Mouse (Mus musculus): ENCODE results near the gene Il31ra. TPM values are rescaled to one million over a fixed set of nuclear protein-coding genes. Genes with fewer than 3 reads are reported as not detected.

Gene Il31ra
- polyA plus RNA-seq, 1 experiment from 2014 or later, result not detected

- Histone ChIP-seq H3K4me2 (replicated peaks) (no peak overlapping the region), H3K4me1 (no peaks in the 10 kb centered on the region), H3K27me3 (no peaks in the 10 kb centered on the region), H3K9me3 (replicated peaks) (peaks cover 11% of the 10 kb centered on the region; the same call in 1 of the 2 replicates), H3K27ac (no peak overlapping the region), H3K36me3 (no peaks in the 10 kb centered on the region), H3K4me3 (no peak overlapping the region), H3K9ac (no peak overlapping the region)
- no peak for ATAC-seq (ENCODE audit: low FRiP score)
- WGBS, result 90% methylated on average over 1 of the region's 1 CpGs
Observed at GRCm38 (mm10) chr13:112514546-112514945, 79.6 kb downstream of the Il31ra start.

GRCm38 (mm10) chr13:112512824-112513223, 81.3 kb downstream of the Il31ra start:
- Histone ChIP-seq H3K4me2 (replicated peaks) (no peak overlapping the region), H3K9me3 (replicated peaks) (0 out of 2 replicates have a peak, but pooled peaks cover 2% of the 10 kb centered on the region), H3K4me1 (no peaks in the 10 kb centered on the region), H3K27ac (no peak overlapping the region), H3K9ac (no peak overlapping the region), H3K4me3 (no peak overlapping the region), H3K27me3 (no peaks in the 10 kb centered on the region), H3K36me3 (no peaks in the 10 kb centered on the region)
- WGBS, result 93% methylated on average over 5 of the region's 5 CpGs
- ATAC-seq (ENCODE audit: low FRiP score), result no peak

DNA sequence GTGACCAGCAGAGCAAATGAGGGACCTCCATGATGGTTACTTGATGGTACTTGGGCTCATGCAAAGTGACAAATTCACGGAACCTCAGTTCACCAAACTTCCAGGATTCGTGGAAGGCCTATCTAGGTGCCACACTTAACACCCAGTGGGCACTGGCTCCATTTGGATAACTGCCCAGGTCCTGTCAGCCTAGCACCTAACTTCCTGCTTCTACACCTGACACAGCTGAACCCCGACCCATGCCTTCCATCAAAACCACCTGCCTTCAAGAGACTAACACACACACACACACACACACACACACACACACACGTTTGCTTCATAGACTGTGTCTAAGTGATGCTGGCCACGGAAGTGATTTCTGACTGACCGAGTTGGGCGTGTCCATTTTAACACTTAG, 82.3 kb downstream of the Il31ra start:
- no peak for ATAC-seq (ENCODE audit: low FRiP score)
- Histone ChIP-seq H3K36me3 (no peaks in the 10 kb centered on the region), H3K4me2 (replicated peaks) (no peak overlapping the region), H3K4me1 (no peaks in the 10 kb centered on the region), H3K9ac (no peak overlapping the region), H3K9me3 (replicated peaks) (no peaks in the 10 kb centered on the region), H3K4me3 (no peak overlapping the region), H3K27me3 (no peaks in the 10 kb centered on the region), H3K27ac (no peak overlapping the region)
- 89% methylated on average over 7 of the region's 7 CpGs for whole genome bisulfite sequencing

DNA sequence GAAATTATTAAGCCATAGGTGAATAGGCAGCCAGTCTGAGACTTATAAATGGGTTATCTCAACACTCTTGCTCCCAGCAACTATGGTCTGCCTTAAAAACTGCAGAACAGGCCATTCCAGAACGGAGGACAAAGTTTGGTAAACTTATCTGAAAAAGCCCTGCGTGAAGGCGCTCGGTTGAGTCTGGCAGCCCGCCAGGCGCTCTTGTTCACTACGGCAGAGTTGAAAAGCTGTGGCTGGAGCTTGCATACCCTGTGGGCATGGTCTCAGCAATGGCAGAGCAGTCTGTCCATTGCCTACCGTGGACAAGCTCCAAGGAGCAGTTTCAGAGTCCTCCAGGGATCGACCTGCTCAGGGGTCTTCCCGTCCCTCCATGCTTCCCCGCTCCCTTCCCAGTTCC, 82.9 kb downstream of the Il31ra start:
- Histone ChIP-seq H3K4me2 (replicated peaks) (no peak overlapping the region), H3K4me1 (no peaks in the 10 kb centered on the region), H3K9me3 (replicated peaks) (no peaks in the 10 kb centered on the region), H3K27ac (no peak overlapping the region), H3K9ac (no peak overlapping the region), H3K27me3 (no peaks in the 10 kb centered on the region), H3K36me3 (no peaks in the 10 kb centered on the region; the same call in 1 of the 2 replicates), H3K4me3 (no peak overlapping the region)
- no peak for ATAC-seq (ENCODE audit: low FRiP score)
- WGBS, result 87% methylated on average over 11 of the region's 11 CpGs

GRCm38 (mm10) chr13:112510437-112511212, 83.5 kb downstream of the Il31ra start:
- Histone ChIP-seq H3K4me1 (no peaks in the 10 kb centered on the region), H3K4me3 (no peak overlapping the region), H3K27me3 (no peaks in the 10 kb centered on the region), H3K9ac (no peak overlapping the region), H3K36me3 (peaks cover 4% of the 10 kb centered on the region; the same call in 1 of the 2 replicates), H3K9me3 (replicated peaks) (no peaks in the 10 kb centered on the region), H3K4me2 (replicated peaks) (no peak overlapping the region), H3K27ac (no peak overlapping the region)
- 93% methylated on average over 19 of the region's 19 CpGs for WGBS
- no peak for ATAC-seq (ENCODE audit: low FRiP score)

- no peaks in the 10 kb centered on the region for H3K4me1 ChIP-seq
- 17% methylated on average over 4 of the region's 4 CpGs for WGBS
- H3K4me2 ChIP-seq (replicated peaks), result no peak overlapping the region
- ATAC-seq (ENCODE audit: low FRiP score), result peak; percentile 71; the same call in 1 of the 2 replicates
- H3K9ac ChIP-seq, result no peak overlapping the region
- H3K27me3 ChIP-seq, result no peaks in the 10 kb centered on the region
- no peak overlapping the region for H3K4me3 ChIP-seq
- H3K36me3 ChIP-seq, result peaks cover 15% of the 10 kb centered on the region
- no peak overlapping the region for H3K27ac ChIP-seq
- no peaks in the 10 kb centered on the region for H3K9me3 ChIP-seq (replicated peaks)
Observed at GRCm38 (mm10) chr13:112509465-112509864, 84.7 kb downstream of the Il31ra start.

DNA sequence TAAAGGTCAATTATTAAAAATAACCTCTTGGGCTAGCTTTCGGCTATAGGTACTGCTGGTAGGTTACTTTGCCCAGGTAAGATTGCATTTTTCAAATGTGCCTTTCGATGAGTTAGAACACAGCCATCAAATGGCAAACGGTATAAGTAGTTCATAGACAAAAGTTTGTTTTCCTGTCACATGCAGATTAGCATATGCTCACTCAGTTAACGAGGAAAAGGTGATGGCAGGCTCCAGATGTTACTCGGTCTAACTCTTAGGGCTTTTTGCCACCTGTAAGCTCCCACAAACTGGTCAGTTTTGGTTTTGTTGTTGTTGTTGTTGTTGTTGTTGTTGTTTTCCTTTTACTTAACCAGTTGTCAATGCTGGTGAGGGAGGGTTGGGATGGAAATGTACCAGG, 85.7 kb downstream of the Il31ra start:
- 90% methylated on average over 5 of the region's 5 CpGs for WGBS
- no peaks in the 10 kb centered on the region for H3K4me1 ChIP-seq
- H3K4me2 ChIP-seq (replicated peaks), result no peak overlapping the region
- no peaks in the 10 kb centered on the region for H3K9me3 ChIP-seq (replicated peaks)
- ATAC-seq (ENCODE audit: low FRiP score), result no peak
- H3K9ac ChIP-seq, result no peak overlapping the region
- no peak overlapping the region for H3K4me3 ChIP-seq
- peaks cover 24% of the 10 kb centered on the region for H3K36me3 ChIP-seq
- H3K27me3 ChIP-seq, result no peaks in the 10 kb centered on the region
- H3K27ac ChIP-seq, result no peak overlapping the region

- H3K9ac ChIP-seq, result no peak overlapping the region
- no peaks in the 10 kb centered on the region for H3K27me3 ChIP-seq
- no peak overlapping the region for H3K4me3 ChIP-seq
- H3K27ac ChIP-seq, result no peak overlapping the region
- WGBS, result 83% methylated on average over 13 of the region's 13 CpGs
- no peaks in the 10 kb centered on the region for H3K4me1 ChIP-seq
- no peak overlapping the region for H3K4me2 ChIP-seq (replicated peaks)
- H3K9me3 ChIP-seq (replicated peaks), result no peaks in the 10 kb centered on the region
- no peak for ATAC-seq (ENCODE audit: low FRiP score)
- peaks cover 30% of the 10 kb centered on the region for H3K36me3 ChIP-seq
Observed at GRCm38 (mm10) chr13:112507691-112508090, 86.5 kb downstream of the Il31ra start.

DNA sequence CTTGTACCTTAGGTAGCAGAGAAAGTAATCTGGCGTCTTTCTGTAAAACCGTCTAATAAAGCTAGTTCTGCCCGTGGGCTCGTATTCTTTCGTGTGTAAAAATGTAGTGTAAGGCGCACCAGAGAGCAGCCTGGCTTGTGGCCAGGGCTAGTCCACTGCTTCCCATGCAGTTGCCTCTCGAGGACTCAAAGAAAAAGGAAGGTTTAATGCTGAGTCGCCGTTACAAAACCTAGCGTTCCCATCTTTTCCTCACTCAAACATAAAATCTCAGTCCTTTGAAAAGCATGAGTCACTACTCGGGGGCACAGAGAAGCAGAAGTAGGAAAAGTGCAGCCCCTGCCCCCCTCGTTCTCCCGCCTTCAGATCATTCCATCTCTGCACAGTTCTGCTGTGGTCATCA, 87.4 kb downstream of the Il31ra start:
- no peak for ATAC-seq (ENCODE audit: low FRiP score)
- Histone ChIP-seq H3K4me1 (no peaks in the 10 kb centered on the region), H3K27me3 (no peaks in the 10 kb centered on the region), H3K9ac (no peak overlapping the region), H3K4me3 (no peak overlapping the region), H3K9me3 (replicated peaks) (no peaks in the 10 kb centered on the region), H3K27ac (no peak overlapping the region), H3K4me2 (replicated peaks) (no peak overlapping the region), H3K36me3 (peaks cover 30% of the 10 kb centered on the region)
- WGBS, result 89% methylated on average over 13 of the region's 13 CpGs

DNA sequence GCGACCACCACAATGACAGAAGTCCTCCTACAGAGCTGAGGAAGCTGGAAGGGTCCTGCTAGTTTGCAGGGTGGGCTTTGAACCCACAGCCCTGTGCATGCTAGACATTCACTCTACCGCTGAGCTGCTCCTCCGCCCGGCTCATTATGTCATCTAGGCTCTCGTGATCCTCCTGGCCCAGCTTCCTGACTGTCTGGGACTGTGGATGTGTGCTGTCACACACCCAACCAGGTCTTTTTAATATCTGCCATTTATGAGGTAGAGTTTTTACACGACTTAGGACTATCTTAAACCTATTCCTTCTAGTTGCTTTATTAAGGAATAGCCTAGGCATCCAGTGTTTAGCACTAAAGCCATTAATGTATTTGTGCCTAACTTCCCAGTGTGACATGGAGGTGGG, 88.7 kb downstream of the Il31ra start:
- Histone ChIP-seq H3K4me2 (replicated peaks) (no peak overlapping the region), H3K9ac (no peak overlapping the region), H3K4me1 (no peaks in the 10 kb centered on the region), H3K4me3 (no peak overlapping the region), H3K27me3 (no peaks in the 10 kb centered on the region), H3K27ac (no peak overlapping the region), H3K36me3 (peaks cover 41% of the 10 kb centered on the region), H3K9me3 (replicated peaks) (no peaks in the 10 kb centered on the region)
- 92% methylated on average over 6 of the region's 6 CpGs for WGBS
- no peak for ATAC-seq (ENCODE audit: low FRiP score)

- H3K36me3 ChIP-seq, result peaks cover 54% of the 10 kb centered on the region
- no peaks in the 10 kb centered on the region for H3K27me3 ChIP-seq
- no peaks in the 10 kb centered on the region for H3K9me3 ChIP-seq (replicated peaks)
- WGBS, result 94% methylated on average over 13 of the region's 13 CpGs
- H3K4me3 ChIP-seq, result no peak overlapping the region
- no peak overlapping the region for H3K27ac ChIP-seq
- no peaks in the 10 kb centered on the region for H3K4me1 ChIP-seq
- no peak overlapping the region for H3K4me2 ChIP-seq (replicated peaks)
- ATAC-seq (ENCODE audit: low FRiP score), result no peak
- no peak overlapping the region for H3K9ac ChIP-seq
Observed at GRCm38 (mm10) chr13:112503846-112504245, 90.3 kb downstream of the Il31ra start.

DNA sequence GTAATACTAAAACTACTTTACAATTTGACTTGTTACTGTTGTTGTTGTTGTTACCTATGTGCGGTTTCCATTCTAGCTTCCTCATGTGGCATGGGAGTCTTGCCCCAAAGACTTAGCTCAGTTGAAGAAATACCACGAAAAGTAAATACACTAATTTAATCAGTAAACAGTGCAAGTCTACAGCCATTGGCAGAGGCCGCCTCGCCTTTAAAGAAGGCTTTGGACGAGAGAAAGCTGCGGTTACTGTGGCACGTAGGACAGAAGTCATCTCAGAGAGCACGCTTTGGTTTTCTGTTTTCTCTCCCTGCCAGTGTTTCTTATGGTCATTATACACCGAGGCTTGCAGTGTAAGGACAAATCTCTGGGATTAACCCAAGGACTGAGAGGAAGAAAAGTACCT, 93.7 kb downstream of the Il31ra start:
- H3K4me1 ChIP-seq, result no peaks in the 10 kb centered on the region
- no peak overlapping the region for H3K4me3 ChIP-seq
- H3K27ac ChIP-seq, result no peak overlapping the region
- WGBS, result 94% methylated on average over 9 of the region's 9 CpGs
- H3K9me3 ChIP-seq (replicated peaks), result no peaks in the 10 kb centered on the region
- H3K4me2 ChIP-seq (replicated peaks), result no peak overlapping the region
- no peaks in the 10 kb centered on the region for H3K27me3 ChIP-seq
- peaks cover 69% of the 10 kb centered on the region for H3K36me3 ChIP-seq
- H3K9ac ChIP-seq, result no peak overlapping the region
- ATAC-seq (ENCODE audit: low FRiP score), result no peak

- H3K36me3 ChIP-seq, result peaks cover 65% of the 10 kb centered on the region
Observed at GRCm38 (mm10) chr13:112500027-112500426, 94.1 kb downstream of the Il31ra start.

More at GRCm38 (mm10) chr13:112500027-112500426, 94.1 kb downstream of the Il31ra start:
- WGBS, result 97% methylated on average over 4 of the region's 4 CpGs
- Histone ChIP-seq H3K27ac (no peak overlapping the region), H3K4me2 (replicated peaks) (no peak overlapping the region), H3K4me1 (no peaks in the 10 kb centered on the region), H3K9me3 (replicated peaks) (no peaks in the 10 kb centered on the region), H3K27me3 (no peaks in the 10 kb centered on the region), H3K9ac (no peak overlapping the region), H3K4me3 (no peak overlapping the region)
- ATAC-seq (ENCODE audit: low FRiP score), result no peak
